Mouse (Mus musculus): Measurements from ENCODE around the gene Slco1b2.

GRCm38 (mm10) chr6:141632935-141633334 lies 3.6 kb downstream of the Slco1b2 start:
- TF ChIP-seq POLR2A (IDR thresholded peaks at IDR 0.05; ENCODE audit: extremely low read depth, insufficient read depth, low read length): no peak
- TF ChIP-seq CTCF (IDR thresholded peaks at IDR 0.05; ENCODE audit: extremely low read depth, insufficient read depth, low read length): no peak
